Mouse (Mus musculus) thymus, postnatal 25 days (tissue): Measurements from ENCODE around the gene Clcnkb.

Experiments used
- DNase-seq: peaks from one replicate; pipeline ENCODE4 v3.0.0; 2022

Gene Clcnkb

DNA sequence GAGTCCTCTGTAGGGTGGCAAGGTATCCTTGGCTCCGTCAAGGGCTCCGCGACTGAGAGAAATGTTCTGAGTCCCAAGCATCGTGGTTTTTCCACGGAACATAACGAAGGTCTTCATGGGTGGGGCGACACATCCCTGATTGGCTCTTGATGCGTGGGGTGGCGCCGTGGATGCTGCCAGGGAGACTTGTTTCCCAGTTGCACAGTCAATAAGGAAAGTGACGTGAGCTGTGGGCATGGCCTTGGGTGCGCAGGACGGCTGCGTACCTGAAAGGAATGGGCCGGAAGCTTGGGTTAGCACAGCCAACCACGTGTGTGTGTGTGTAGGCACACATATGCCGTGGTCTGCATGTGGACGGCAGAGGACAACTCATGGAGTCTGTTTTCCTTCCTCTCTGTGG is 17.4 kb upstream of the Clcnkb start:
- DNase-seq = no peak

DNA sequence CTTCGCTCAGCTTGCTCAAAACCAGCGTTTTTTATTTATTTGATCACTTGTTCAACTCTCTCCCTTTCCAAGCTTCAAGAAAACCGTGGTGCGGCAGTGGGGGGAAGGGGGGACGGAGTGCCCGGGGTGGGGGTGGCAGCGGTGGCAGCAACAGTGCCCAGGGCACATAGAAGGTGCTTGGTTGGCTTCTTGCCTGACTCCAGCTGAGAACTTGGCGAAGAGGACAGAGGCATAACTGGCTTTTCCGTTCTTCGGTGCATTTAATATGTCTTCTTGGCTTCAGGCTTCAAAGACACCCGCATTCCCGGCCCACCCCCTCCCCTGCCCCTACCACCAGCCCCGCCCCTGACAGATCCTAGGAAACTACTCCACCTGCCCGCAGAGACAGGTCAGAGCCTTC is 16.9 kb upstream of the Clcnkb start:
- no peak for DNase-seq

DNA sequence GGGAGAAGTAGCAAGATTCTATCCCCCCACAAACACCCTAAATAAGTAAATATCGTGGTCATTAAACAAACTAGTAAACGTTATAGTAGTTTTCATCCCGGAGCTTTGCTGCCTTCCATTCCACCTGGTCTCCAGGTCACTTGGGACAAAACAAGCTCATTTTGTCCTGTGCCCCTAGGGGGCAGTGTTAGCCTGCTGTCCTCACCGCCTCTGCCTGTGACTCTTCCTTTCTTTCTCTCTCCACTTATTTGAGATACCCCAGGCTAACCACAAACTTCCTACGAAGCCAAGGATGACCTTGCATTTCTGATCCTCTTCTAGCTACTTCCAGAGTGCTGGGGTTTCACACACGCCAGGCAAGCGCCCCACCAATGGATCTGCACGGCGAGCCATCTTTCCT is 15.2 kb upstream of the Clcnkb start:
- DNase-seq = peak; percentile 76

DNA sequence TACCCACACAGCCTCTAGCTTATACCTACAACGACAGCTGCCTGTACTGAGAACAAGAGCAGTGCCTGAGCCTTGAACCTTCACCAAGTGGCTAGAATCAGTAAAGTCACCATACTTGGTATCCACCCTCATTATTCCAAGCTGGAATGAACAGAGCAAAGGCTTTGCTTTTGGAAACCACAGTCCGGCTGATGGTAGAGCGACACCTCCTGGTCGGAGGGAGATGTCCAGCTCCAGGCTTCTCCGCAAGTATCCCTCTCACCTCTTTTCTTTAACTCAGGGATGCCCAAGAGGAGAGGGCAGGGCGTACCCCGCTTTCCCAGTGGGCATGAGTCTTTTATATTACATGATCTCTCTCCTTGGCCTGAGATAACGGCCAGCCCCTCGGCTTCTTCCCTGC is 14.0 kb upstream of the Clcnkb start:
- DNase-seq = no peak

DNA sequence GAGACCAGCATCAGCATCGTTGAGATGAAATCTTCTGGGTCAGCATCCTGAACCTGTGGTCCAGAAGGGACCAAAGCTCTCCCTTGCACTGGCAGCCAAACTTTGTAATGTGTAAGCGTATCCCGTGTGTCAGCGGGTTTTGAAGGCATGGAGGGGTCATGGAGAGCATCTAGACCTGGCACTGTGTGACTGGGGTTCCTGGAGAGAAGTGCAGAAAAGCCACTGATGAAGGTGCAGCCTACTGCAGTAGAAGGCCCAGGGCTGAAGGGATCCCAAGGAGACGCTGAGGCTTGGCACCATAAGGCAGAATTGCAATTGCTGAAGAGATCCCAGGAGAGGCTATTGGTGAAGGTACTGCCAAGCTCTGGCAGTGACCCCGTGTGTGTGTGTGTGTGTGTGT is 13.6 kb upstream of the Clcnkb start:
- no peak for DNase-seq

DNA sequence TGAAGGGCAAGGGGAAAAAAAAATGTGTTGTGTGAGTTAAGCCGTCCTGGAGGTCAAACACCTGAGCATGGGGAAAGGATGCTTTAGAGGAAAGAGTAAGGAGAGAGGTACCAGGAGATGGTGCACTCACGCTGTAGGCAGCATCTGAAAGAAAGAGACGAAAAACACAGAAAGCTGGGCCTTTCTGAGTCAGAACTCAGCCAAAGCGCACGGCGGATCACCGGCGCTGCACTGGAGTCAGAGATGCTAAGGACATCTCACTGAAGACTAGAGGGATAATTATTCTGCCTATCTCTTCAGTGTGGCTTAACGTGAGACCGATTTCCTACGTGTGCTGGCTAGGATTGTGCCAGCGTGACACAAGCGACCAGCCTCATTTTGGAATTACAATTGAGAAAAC is 12.1 kb upstream of the Clcnkb start:
- no peak for DNase-seq

DNA sequence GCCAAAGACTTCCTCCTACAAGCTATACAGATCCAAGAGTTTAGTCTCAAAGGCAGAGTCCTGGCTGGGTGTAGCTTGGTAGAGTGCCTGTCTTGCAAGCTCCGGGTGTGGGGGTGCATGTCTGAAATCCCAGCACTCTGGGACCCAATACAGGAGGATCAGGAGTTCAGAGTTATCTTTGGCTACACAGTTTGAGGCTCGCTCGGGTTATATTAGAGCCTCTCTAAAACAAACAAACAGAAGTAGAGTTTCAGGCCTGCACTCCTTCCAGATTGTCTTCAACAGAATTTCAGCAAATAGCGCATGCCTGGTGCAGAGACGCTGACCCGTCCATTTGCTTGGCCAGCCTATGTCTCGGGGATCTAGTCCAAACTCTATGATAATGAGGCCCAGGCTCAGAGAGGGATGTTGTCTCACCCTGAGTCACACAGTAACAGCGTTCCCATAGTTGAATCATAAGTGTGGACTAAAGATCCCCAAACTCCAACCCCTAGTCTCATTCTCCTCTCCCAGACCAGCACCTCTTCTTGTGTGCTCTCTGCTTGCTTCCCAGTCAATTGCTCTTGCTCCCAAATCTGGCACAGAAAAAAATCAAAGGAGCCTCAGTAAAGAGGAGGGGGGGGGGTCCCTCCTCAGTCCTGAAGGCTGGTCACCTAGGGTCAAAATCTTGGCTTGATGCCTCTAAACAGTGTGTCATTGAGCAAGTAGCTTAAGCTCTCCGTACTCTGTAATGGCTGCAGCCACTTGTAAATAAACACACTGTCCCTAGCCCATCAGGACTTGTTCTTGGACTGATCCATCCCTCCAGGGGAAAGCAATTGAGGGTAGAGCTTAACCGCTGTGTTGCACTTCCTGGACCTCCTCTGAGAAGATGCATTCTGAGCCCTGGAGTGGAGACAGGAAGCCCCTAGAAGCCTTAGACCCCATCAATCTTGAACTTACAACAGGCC is 11.3 kb upstream of the Clcnkb start:
- no peak for DNase-seq

DNA sequence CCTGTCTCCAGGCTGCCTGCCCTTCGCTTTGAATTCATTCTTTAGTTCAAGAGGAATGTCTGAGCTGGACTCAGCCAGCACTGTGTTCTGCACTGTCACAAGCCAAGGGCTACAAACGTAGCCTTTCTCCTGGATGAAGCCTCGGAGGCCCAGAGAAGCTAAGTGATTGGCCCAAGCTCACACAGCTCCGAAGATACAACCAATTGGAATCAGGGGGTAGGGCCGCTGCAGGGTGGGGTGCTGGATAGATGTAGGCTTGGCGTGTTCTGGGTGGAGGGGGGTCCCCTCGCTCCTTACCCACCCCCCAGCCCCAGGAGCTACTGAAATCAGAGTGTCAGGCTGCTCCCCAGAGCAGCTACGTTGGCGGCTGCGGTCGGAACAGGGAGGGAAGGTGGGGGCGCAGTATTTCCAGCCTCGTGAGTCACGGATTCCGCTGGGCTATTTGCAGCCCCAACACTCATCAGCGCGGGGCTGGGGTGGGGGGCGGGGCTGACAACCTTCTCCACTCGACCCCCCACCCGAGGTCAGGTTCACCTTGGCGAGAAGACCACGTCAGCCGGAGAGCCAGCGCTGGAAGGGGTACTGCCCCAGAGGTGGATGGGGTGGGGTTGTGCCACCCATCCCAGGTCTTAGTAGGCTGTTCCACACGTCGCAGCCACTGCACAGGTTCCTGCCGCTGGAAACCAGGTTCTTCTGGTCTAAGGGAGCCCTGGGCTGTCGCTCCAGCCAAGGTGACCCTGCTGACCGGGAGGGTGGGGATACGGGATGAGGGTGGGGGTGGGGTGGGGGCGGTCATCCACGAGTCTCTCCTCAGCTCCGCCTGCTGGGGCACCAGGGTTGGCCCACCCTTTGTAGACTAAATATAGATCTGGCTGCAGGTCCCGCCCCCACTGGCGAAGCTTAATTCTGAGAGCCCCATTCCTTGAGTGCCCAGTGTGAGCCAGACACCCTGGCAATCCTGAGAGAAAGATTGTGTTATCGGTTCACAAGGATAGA is 10.0 kb upstream of the Clcnkb start:
- DNase-seq = peak; percentile 38

DNA sequence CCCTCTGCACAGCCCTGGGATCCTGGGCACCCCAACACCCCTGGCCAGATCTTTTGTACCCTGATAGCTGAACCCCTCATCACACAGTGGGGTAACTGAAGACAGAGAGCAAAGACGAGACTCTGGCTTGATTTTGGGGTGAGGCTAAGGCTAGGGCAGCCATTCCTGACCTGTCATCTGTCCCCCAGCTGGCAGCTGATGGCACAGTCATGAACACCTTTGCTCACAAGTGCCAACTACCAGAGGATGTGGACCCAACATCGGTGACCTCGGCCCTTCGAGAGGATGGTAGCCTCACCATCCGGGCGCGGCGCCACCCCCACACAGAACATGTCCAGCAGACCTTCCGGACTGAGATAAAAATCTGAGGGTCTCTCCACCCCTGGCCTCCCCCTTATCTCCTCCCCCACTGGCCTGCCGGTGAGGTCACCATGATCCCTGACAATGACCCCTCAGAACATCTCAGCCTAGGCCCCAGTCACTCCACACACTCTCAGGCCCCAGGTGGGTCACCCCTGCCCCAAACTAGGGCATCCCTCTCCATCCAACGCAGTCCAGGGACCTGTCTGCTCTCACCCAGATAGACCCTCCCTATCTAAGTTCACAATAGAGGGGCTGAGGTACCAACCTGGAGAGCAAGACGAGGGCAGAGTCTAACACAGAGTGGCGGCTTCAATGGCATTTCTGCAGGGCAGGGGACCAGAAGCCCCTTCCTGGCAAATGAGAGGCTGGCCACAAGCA is 8.0 kb upstream of the Clcnkb start:
- no peak for DNase-seq

DNA sequence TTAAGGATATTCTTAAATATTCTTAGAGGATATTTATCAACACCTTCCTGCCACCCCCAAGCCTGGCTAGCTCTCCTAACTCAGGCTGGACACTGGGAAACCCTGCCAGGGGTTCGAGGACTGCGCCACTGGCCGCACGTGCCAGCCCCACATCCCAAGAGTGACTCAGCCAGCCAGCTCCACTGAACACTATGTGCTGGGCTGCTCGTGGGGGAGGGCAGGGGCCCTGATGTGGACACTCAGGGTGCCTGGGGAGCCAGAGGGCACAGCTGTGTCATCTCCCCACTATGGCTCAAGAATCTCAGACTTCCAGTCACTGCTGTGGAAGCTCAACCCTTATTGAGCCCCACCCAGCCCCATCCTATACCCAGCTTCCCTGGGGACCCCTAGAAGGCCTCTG is 7.5 kb upstream of the Clcnkb start:
- no peak for DNase-seq

DNA sequence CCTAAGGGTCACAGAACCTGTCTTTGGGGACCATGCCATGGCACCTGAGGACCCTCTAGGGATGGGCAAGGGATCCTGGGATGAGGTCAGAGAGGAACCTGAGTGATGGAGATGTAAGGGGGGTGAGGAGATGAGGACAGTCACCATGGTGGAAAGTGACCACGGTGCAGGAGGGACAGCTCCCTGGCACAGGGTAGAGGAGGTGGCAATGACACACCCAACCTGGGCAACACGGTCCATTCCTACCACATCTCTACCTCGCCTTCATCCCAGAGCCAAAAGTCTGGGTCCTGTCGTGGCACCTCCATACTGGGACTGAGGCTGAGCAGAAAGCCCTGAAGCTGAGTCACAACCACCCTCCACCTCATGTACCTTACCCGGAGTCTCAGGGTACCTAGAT is 7.0 kb upstream of the Clcnkb start:
- no peak for DNase-seq

DNA sequence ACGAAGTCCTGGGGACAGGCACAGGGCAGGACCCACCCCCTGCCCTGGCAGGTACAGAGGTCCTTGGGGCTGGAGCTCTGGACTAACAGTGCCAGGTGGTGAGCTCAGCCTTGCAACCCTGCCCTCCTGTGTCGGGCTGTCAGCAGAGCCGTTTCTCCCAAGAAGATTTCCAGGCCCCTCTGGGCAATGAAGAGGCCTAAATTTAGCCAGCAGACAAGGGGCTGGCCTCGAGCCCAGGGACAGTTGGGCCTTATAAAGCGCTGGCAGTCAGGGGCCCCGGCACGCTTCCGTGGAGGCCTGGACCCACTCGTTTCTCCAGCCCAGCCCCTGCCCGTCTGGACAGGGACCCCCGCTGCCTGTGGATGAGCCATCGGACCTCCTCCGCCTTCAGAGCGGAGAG is 5.6 kb upstream of the Clcnkb start:
- no peak for DNase-seq

DNA sequence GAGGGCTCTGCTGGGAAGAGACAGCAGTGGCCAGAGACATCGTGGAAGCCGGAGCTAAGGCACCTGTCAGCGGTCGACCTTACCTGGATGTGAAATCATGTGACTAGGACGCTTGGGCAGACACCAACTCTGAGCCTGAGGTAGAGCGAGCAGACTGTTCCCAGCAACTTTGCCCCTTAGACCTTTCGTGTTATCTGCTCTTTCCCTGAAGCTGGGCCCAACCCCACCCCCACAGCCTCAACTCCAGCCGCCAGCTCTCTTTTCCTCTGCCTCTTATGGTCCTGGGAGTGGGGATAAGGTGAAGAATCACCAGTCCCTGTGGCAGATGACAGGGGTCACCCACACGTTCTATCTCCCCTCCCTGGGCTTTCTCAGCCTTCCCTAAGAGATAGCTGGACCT is 5.1 kb upstream of the Clcnkb start:
- DNase-seq = no peak

DNA sequence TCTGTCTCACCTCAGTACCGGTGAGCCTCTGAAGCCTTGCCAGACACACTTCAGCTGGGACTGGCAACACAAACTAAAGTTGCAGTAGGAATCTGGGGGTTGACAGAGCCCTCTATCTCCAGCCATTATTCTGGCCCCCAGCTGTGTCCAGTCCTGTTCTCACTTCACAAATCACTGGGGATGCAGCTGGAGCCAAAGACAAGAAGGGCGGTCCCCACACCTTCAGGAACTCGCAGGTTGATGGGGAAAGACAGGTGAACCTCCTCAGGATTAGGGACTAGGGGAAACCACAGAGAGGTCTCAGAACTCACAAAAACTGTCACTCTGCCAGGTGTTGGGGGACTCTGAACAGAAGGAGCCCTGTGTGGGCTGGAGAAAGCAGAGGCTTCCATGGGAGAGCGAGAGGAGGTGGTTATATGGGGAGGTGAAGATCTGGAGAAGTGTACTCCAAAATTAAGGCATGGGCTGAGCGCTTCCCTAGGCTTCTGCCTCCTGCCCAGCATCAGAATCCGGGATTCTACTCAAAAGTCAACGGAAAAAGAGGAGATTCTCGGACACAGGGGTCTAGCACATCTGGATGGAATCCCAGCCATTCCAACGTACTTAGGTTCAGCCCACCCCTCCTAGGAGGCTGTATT is 4.5 kb upstream of the Clcnkb start, which contains the start of gene Hspb7:
TSS of gene Hspb7 (plus strand) at position 588 of the 638 bp plus-strand sequence.
- no peak for DNase-seq

DNA sequence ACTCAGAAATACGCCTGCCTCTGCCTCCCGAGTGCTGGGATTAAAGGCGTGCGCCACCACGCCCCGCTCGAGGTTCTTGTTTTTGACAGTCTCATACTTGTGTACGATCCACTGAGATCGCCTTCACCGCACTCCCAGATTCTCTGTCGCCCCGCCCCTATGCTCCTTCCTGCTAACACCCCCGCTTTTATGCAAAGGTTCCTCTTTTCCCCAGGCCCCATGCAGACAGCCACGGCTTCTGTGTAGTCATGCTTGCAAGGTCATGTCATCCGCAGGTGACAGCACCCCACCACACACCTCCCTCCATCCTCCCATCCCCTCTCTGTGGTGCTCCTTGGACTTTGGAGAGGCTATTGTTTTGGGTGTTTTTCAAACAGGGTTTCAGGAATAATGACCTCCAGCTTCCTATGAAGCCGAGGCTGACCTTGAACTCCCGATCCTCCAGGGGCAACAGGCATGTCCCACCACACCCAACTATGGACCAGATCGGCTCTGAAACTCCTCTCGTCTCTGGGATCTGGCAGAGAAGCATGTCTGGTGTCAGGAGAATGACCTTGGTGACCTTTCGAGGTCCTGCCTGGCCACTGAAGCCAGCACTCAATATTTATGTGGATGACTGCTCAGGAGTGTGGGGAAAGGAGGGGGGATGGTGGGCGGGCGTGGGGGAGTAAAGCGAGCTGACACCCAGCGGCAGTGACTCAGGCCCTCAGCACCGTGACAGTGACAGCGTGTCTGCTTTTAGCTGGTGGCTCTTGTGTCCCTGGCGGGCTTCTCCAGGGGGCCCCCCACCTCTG is 3.8 kb upstream of the Clcnkb start:
- DNase-seq = no peak

DNA sequence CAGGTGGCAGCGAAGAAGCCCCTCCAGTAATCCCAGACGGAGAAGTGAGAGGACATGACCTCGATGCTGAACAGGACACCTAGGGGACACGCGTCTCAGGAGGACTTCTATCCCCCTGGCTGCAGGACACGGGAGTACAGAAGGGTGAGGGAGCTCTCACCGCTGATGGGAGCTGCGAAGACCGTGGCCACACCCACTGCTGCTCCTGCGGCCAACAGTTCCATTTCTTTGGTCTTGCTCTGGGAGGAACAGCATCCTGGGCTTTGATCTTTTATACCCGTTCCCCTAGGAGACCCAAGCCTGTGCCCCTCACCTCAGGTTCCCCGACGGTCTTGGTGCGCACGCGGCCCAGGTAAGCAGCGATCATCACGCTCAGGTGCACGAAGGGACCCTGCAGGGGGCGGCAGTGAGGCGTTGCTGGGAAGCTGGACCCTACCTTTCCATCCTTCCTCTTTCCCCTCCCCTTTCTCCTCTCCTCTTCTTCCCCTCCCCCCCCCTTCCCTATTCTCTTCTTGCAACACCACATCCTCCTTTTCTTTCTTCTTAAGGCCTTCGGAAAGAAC is 4.3 kb downstream of the Clcnkb start:
- DNase-seq = no peak

DNA sequence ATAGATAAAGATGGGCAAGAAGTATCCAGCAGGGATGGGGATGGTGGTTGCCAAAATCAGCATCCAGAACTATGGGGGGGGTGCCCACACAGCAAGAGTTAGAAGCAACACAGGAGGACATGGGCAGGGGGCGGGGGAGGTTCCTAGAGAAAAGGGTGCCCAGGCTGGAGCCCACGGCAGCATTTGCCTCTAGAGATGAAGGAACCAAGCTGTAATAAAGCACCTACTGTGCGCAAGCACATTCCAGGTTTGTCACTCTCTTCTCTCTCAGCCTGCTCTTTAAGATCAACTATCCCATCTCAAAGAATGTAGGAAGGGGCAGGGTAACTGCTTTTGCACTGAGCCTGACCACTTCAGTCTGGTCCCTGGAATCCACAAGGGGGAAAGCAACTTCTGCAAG is 7.2 kb downstream of the Clcnkb start:
- no peak for DNase-seq

DNA sequence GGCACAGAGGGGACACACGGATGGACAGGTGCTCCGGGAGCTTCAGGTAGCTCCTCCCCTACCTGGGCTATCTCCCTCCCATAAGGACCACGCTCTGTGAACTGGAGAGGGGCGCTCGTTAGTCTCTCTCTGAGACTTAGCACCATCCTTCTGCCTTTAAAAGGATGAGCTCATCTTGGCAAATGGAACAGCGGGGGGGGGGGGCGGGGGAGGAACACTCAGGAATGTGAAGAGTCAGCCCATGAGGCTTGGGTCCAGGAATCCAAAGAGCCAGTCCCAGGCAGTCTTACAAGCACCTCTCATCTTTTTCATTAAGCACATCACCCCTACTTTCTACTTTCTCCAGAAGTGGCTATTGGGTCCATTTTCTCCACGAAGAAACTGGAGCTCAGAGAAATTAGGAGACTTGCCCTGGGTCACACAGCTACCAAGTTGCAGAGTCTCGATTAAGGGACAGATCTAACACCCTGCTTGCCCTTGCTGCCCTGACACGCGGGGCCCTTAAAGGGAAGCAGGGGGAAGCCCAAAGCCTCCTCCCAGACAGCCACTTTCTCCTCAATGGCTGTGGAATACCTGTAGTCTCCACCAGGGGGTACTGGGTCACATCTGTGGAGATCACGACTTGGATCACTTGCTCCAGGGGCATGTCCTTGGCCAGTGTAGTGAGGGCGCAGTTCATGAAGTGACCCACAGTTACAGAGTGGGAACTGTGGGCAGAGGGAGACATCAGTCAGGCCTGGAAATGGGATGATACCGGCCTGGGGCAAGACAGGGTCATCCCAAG is 9.1 kb downstream of the Clcnkb start:
- DNase-seq = peak; percentile 42

DNA sequence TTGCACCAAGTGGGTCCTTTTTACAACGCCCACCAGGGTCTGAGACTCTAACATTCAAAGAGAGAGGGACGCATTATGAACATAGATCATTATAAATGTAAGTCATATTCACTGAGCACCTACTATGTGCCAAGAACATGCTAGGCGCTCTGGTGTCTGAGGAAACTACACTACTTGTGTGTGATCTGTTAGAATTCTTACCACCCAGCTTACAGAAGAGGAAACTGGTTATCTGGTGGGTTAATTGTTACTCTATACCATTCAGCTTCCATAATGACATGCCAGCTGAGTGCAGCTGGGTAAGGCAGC is 10.5 kb downstream of the Clcnkb start:
- DNase-seq = no peak

DNA sequence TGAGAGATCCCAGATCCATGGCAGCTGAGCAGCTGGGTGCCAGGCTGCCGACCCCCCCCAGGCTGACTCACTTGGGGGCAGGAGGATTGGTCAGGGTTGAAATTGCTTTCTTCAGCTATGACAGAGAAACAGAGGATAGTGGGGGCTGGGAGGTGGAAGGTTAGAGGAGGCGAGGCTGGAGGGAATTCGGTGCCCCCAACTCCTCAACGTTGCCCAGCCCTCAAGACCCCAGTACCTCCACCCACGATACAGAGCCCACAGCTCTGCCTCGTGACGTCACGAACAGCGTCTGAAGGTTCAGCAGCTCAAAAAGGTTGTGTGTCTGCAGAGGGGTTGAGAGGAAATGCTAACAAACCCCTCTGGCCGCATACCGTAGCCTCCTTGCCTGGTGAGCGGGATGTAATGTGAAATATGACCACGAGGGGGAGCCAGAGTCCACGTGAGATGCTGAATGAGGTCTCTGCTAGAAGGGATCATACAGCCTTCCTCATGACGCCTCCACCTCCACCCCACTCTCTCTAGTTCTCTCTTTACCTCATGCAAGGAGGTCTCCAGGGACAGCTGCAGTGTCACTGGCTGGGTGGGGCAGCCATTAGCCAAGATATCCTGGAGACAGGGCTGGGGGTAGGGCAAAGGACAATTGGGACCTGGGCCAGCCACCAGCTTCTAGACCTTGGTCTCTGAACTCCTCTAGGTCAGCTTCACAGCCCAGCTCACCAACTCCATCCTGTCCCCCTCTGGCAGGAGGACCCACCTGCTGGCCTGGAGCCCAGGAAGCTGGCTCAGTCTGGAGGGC is 11.1 kb downstream of the Clcnkb start:
- DNase-seq = peak; percentile 88
